Mouse (Mus musculus): ENCODE data around the gene Acin1. TPM values are rescaled to one million over a fixed set of nuclear protein-coding genes. Genes with fewer than 3 reads are reported as not detected.

Acin1 gene
- total RNA-seq, 1 experiment from 2014 or later = 387 TPM

GRCm38 (mm10) chr14:54703207-54703606 lies 16.5 kb upstream of the Acin1 start:
- no peak for ATAC-seq (ENCODE audit: extremely low read depth, insufficient number of reproducible peaks, low FRiP score, poor library complexity, severe bottlenecking)

GRCm38 (mm10) chr14:54701298-54701697 lies 14.6 kb upstream of the Acin1 start:
- peak; percentile 84 for ATAC-seq (ENCODE audit: extremely low read depth, insufficient number of reproducible peaks, low FRiP score, poor library complexity, severe bottlenecking)

- no peak for ATAC-seq (ENCODE audit: extremely low read depth, insufficient number of reproducible peaks, low FRiP score, poor library complexity, severe bottlenecking)
Measured at GRCm38 (mm10) chr14:54699586-54699985, 12.9 kb upstream of the Acin1 start.

GRCm38 (mm10) chr14:54698733-54699132 lies 12.0 kb upstream of the Acin1 start, which contains the start of gene Gm29776:
Gene Gm29776, minus strand, starts transcription at chr14:54698833.
- no peak for ATAC-seq (ENCODE audit: extremely low read depth, insufficient number of reproducible peaks, low FRiP score, poor library complexity, severe bottlenecking)

GRCm38 (mm10) chr14:54696752-54697151 lies 10.0 kb upstream of the Acin1 start:
- ATAC-seq (ENCODE audit: extremely low read depth, insufficient number of reproducible peaks, low FRiP score, poor library complexity, severe bottlenecking) = no peak

- no peak for ATAC-seq (ENCODE audit: extremely low read depth, insufficient number of reproducible peaks, low FRiP score, poor library complexity, severe bottlenecking)
Measured at GRCm38 (mm10) chr14:54695042-54695441, 8.3 kb upstream of the Acin1 start.

GRCm38 (mm10) chr14:54687251-54687650 lies 520 bp upstream of the Acin1 start:
- ATAC-seq (ENCODE audit: extremely low read depth, insufficient number of reproducible peaks, low FRiP score, poor library complexity, severe bottlenecking) = no peak

GRCm38 (mm10) chr14:54686063-54686521 lies 639 bp downstream of the Acin1 start, which contains the start of gene 1700123O20Rik:
Gene 1700123O20Rik, plus strand, starts transcription at chr14:54686216.
- ATAC-seq (ENCODE audit: extremely low read depth, insufficient number of reproducible peaks, low FRiP score, poor library complexity, severe bottlenecking) = peak; percentile 34; the same call in 1 of the 2 replicates

GRCm38 (mm10) chr14:54685471-54685870 lies 1.3 kb downstream of the Acin1 start:
- ATAC-seq (ENCODE audit: extremely low read depth, insufficient number of reproducible peaks, low FRiP score, poor library complexity, severe bottlenecking) = no peak

- ATAC-seq (ENCODE audit: extremely low read depth, insufficient number of reproducible peaks, low FRiP score, poor library complexity, severe bottlenecking) = no peak
Measured at GRCm38 (mm10) chr14:54682396-54682795, 4.3 kb downstream of the Acin1 start.

GRCm38 (mm10) chr14:54678657-54679304 lies 8.0 kb downstream of the Acin1 start:
- no peak for ATAC-seq (ENCODE audit: extremely low read depth, insufficient number of reproducible peaks, low FRiP score, poor library complexity, severe bottlenecking)

GRCm38 (mm10) chr14:54676290-54676689 lies 10.4 kb downstream of the Acin1 start:
- no peak for ATAC-seq (ENCODE audit: extremely low read depth, insufficient number of reproducible peaks, low FRiP score, poor library complexity, severe bottlenecking)

- no peak for ATAC-seq (ENCODE audit: extremely low read depth, insufficient number of reproducible peaks, low FRiP score, poor library complexity, severe bottlenecking)
Measured at GRCm38 (mm10) chr14:54674317-54674716, 12.4 kb downstream of the Acin1 start.

GRCm38 (mm10) chr14:54669381-54669780 lies 17.4 kb downstream of the Acin1 start:
- no peak for ATAC-seq (ENCODE audit: extremely low read depth, insufficient number of reproducible peaks, low FRiP score, poor library complexity, severe bottlenecking)

GRCm38 (mm10) chr14:54664477-54665222 lies 22.1 kb downstream of the Acin1 start:
- ATAC-seq (ENCODE audit: extremely low read depth, insufficient number of reproducible peaks, low FRiP score, poor library complexity, severe bottlenecking) = no peak

GRCm38 (mm10) chr14:54660009-54660408 lies 26.7 kb downstream of the Acin1 start:
- ATAC-seq (ENCODE audit: extremely low read depth, insufficient number of reproducible peaks, low FRiP score, poor library complexity, severe bottlenecking) = no peak

- peak; percentile 76 for ATAC-seq (ENCODE audit: extremely low read depth, insufficient number of reproducible peaks, low FRiP score, poor library complexity, severe bottlenecking)
Measured at GRCm38 (mm10) chr14:54653496-54653895, 33.2 kb downstream of the Acin1 start.

GRCm38 (mm10) chr14:54652787-54653186 lies 33.9 kb downstream of the Acin1 start:
- ATAC-seq (ENCODE audit: extremely low read depth, insufficient number of reproducible peaks, low FRiP score, poor library complexity, severe bottlenecking) = no peak

GRCm38 (mm10) chr14:54651556-54651955 lies 35.2 kb downstream of the Acin1 start:
- ATAC-seq (ENCODE audit: extremely low read depth, insufficient number of reproducible peaks, low FRiP score, poor library complexity, severe bottlenecking) = no peak
